Mouse (Mus musculus) erythroblast, embryonic 14.5 days (primary cell): Measurements from ENCODE around the gene Fundc2. TPM values are rescaled to one million over a fixed set of nuclear protein-coding genes. Genes with fewer than 3 reads are reported as not detected.

Source experiments
- H3K27me3 ChIP-seq: 2 replicates; pipeline ENCODE4 v1.6.1; 2012; ENCODE audit warnings: inconsistent platforms; ENCODE audit not compliant: control insufficient read depth
- H3K36me3 ChIP-seq: 2 replicates; pipeline ENCODE4 v1.6.1; 2012; ENCODE audit warnings: mild to moderate bottlenecking, inconsistent platforms; ENCODE audit not compliant: control insufficient read depth
- H3K4me1 ChIP-seq: 2 replicates; pipeline ENCODE4 v1.6.1; 2012; ENCODE audit warnings: inconsistent platforms; ENCODE audit not compliant: control insufficient read depth
- H3K4me3 ChIP-seq: replicated peaks from 2 replicates; pipeline ENCODE3; 2012; ENCODE audit warnings: moderate library complexity, mild to moderate bottlenecking, inconsistent platforms
- H3K9me3 ChIP-seq: 2 replicates; pipeline ENCODE4 v1.6.1; 2012; ENCODE audit warnings: low read length, inconsistent platforms, mixed read lengths; ENCODE audit not compliant: control insufficient read depth
- GATA1 ChIP-seq: IDR thresholded peaks from 2 replicates; pipeline ENCODE4 v1.6.1; 2012; ENCODE audit warnings: low read length, inconsistent platforms, mixed read lengths
- TAL1 ChIP-seq: IDR thresholded peaks from 3 replicates; pipeline ENCODE4 v1.6.1; 2012; ENCODE audit warnings: low read length, inconsistent platforms, mixed read lengths
- polyA plus RNA-seq: library from polyadenylated mRNA; stranded (reverse); fragments of >175 nt; gene quantifications from 2 replicates; pipeline ENCODE4 v1.2.3, GENCODE M21; 2012

The Fundc2 gene
- polyA plus RNA-seq, 1 experiment: 0.26 TPM

GRCm38 (mm10) chrX:75409711-75410110 lies 27.5 kb downstream of the Fundc2 start:
- H3K4me1 ChIP-seq: peaks cover 7% of the 10 kb centered on the region
- no peaks in the 10 kb centered on the region for H3K9me3 ChIP-seq
- no peak overlapping the region for H3K4me3 ChIP-seq
- H3K27me3 ChIP-seq: no peaks in the 10 kb centered on the region
- TF ChIP-seq GATA1: no peak
- no peak for TF ChIP-seq TAL1
- peaks cover 28% of the 10 kb centered on the region for H3K36me3 ChIP-seq

GRCm38 (mm10) chrX:75415936-75416785 lies 34.0 kb downstream of the Fundc2 start, which contains the start of the genes Cmc4, Mtcp1 and Brcc3:
Cmc4 (minus strand) TSS chrX:75416584.
Mtcp1 (minus strand) TSS chrX:75416588.
Brcc3 (plus strand) TSS chrX:75416628.
- Histone ChIP-seq H3K27me3 (peaks cover 6% of the 10 kb centered on the region), H3K9me3 (peaks cover 4% of the 10 kb centered on the region; the same call in 1 of the 2 replicates), H3K4me1 (peaks cover 13% of the 10 kb centered on the region), H3K4me3 (peak within 1 kb of the TSS; percentile 83), H3K36me3 (peaks cover 17% of the 10 kb centered on the region)
- TF ChIP-seq TAL1 (no peak), GATA1 (no peak)

Other genes with a start within 250 kb of the Fundc2 start
- gene Smim9, start 218.6 kb upstream of the Fundc2 start, polyA plus RNA-seq: not detected in 2 replicates
- 0.01 TPM in 1 of 2 replicates, not detected in the other for gene F8, start 216 bp downstream of the Fundc2 start, polyA plus RNA-seq
- 0.35 and 0.84 TPM in 2 replicates for gene Cmc4, start 34.2 kb downstream of the Fundc2 start, polyA plus RNA-seq
- gene Mtcp1, start 34.2 kb downstream of the Fundc2 start, polyA plus RNA-seq: 0.16 and 0.28 TPM in 2 replicates
- 0.15 and 0.52 TPM in 2 replicates for gene Brcc3, start 34.2 kb downstream of the Fundc2 start, polyA plus RNA-seq
- 0.51 and 0.55 TPM in 2 replicates for gene Vbp1, start 131.9 kb downstream of the Fundc2 start, polyA plus RNA-seq
- gene Rab39b, start 195.8 kb downstream of the Fundc2 start, polyA plus RNA-seq: 0.02 TPM in 1 of 2 replicates, not detected in the other